Mouse (Mus musculus) lung, postnatal 10 days (tissue): Measurements from ENCODE around the gene Als2cl.

Experiments used
- DNase-seq: peaks from one replicate; pipeline ENCODE4 v3.0.0; 2021

Gene Als2cl

DNA sequence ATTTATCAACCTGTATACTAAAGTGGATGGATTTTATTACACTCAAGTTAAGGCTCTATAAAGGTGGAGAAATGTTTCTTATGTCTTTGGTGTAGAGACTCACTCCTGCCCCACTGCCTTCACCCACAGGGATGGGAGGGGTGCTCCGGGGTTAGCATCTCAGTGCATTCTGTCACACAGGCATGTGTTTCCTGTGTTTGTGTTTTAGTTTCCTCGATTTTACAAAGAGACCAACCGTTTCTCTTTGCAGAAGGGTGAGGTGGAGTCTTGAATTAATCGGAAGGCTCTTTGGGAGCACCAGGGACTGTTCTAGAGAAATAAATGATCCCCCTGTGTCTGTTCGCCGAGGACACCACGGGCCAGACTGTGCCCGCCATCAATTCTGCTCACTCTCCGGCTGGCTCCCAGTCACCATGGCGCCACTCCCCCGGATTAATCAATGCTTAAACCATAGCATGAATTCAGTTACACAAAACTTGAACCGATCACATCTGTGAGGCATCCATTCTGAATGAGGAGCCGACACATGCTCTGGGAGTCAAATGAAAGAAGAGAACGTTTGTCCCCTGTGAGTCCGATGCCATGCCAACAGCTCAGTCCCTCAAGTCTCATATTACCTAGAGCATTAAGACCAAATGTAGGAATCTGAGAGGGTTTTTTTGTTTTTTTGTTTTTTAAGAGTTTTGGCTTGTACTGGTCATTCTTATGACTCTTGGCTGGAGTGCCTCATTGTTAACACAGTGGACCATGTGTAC is 41.2 kb downstream of the Als2cl start:
- DNase-seq: peak; percentile 62

DNA sequence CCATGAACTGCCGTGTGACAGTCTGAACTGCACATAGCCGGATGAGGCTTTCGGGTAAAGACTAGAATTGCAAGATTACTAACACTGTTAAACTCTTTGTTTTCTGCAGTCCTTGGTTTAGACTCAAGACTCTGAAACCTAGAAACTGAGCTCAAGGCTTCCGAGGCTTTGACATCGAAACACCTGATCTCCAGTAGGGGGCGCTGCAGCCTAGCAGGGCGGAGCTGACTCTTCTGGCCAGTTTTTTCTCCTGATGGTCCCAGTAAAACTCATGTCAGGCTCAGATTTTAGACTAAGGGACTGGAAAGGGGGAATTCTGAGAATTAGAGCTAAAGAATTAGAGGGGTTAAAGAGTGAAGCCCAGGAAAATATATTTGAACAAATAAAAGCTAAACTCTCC is 43.1 kb downstream of the Als2cl start:
- DNase-seq: peak; percentile 88

DNA sequence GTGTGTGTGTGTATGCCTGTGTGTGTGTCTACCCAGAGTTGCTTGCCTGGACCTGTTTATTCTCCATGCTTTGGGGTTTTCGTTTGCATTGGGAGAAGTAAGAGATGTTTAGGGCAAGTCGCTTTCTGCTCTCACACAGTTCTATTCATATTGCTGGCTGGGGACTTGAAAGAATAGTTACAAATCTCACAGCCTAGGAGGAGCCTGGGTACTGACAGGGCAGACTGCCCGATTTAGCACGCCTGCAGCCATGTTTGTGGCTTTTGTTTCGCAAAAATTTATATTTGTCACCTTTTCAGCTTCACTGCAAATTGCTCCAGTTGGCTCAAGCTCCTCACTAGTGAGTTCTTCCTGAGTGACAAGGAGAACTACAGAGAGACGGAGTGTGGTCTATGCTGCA is 51.9 kb downstream of the Als2cl start:
- DNase-seq: no peak

DNA sequence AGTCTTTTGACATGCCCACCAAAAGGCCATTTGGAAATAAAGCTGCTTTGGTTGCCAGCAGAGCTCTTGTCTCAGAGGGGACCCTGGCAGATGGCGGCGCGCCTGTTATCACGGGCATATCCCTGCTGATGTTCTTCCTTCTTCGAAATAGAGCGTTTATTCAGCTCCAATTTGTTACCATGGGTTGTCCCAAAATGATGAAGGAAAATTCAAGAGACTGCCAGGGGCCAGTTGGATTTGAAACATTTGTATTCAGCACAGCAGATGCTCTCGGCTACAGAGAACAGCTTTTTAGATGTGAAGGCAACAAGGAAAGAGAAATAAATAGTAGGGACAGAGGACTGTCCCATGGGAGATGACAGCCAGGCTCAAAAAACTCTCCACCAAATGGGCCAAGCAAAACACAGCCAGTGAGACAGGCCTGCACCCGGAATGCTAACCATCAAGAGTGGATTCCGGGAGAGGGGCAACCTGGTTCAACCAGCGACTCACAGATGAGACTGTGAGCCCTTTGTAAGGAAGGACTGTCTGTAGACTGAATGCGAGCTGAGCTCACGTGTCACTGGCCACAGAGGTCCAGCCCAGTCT is 54.3 kb downstream of the Als2cl start:
- no peak for DNase-seq

DNA sequence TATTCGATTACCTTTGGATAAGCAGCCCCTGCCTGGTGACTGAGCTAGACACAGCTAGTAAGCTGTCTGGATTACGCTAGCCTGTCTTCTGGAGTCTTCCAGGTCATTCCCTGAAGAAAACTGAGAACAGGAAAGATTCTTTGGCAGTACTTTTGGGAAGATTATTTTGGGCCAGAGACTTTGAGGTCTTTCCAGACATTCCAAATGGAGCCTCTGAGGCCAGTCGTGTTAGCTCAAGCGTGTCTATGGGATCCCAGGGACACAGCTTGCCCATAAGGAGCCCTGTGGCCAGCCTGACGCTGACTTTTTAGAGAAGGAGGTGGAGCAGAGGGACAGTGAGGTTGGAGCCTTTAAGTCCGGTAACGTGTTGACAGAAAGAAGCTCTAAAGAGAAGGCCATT is 56.3 kb downstream of the Als2cl start:
- DNase-seq: no peak

DNA sequence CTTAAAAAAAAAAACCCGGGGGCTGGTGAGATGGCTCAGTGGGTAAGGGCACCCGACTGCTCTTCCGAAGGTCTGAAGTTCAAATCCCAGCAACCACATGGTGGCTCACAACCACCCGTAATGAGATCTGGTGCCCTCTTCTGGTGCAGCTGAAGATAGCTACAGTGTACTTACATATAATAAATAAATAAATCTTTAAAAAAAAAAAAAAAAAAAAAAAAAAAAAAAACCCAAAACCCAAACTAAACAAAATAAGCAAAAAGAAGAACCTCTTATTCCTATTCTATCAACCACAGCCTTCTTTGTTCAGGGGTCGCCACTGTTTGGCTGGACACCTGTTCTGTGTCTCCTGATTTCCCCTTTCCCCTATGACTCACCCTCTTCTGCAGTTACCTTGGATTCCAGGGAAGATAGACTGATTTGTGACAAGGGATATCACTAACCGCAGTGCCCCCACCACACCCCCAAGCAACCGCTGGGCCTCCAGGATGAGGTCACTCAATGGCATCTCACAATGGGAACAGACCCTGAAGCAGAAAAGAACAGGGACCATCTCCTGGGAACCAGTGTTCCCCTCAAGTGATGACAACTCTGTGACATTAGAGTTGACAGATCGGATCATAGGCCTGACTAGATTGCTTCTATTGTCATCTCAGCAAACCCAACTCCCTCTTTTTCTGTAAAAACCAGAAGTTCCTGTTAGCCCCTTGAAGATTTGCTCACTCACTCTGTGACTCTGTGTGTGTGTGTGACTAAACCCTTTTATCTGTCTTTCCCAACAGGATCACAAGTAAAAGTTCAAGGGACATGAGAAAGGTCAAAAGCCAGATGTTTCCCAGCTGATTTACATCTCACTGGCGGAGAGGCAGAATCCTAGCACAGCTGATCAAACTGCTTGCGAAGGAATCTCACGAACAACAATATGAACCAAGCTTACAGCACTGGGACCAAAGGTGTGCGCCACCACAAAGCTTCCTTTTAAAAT is 58.1 kb downstream of the Als2cl start:
- DNase-seq: peak; percentile 44

DNA sequence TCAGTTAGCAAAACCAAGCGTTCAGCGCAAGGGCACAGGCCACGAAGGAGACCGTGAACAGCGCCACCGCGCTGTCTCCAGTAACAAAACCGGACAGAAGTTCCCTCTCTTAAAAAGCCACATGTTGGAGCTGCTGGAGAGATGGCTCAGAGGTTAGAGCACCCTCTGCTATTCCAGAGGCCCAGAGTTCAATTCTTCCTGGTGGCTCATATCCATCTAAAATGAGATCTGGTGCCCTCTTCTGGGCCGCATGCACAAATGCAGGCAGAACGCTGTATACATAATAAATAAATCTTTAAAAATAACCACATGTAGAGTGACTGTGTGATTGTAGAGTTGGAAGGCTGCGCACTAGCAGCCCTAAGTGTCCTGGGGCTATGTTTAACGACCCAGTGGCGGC is 64.6 kb downstream of the Als2cl start:
- DNase-seq: no peak

DNA sequence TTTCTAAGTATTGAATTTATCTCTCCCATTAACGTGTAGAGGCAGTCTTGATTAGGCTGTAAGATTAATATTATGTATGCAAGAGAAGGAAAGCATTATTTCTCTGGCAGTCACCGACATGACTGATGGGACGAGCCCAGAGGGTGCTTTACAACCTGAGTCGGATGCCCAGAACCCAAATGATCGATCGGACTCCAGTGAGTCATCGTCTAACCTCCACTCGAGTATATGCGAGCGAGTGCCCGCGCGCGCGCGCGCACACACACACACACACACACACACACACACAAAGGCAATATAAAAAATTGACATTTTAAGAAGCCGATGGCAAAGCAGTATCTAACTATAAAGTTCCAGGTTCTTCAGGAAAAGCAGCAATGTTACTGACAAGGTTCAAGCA is 65.7 kb downstream of the Als2cl start:
- DNase-seq: no peak

DNA sequence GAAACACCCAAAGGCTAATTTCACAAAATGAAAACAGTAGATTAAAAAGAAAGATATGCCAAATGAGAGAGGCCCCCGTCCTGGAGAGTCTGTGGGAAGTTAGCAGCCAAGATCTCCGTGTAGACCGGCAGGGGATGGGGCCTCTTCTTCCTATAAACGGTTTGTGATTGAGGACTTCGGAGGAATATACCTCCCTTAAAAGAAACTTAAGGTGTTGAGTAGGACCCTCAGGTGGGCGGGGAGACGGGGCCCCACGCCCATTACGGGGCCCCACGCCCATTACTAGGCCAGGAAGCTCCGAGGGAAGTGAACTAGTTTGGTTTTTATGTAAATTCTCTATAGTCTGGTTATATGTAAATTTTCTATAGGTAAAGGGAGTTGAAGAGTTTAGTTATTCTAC is 66.3 kb downstream of the Als2cl start, which contains the start of gene Tdgf1:
TSS of gene Tdgf1 (minus strand) at position 233 of the 400 bp plus-strand sequence.
- DNase-seq: no peak

DNA sequence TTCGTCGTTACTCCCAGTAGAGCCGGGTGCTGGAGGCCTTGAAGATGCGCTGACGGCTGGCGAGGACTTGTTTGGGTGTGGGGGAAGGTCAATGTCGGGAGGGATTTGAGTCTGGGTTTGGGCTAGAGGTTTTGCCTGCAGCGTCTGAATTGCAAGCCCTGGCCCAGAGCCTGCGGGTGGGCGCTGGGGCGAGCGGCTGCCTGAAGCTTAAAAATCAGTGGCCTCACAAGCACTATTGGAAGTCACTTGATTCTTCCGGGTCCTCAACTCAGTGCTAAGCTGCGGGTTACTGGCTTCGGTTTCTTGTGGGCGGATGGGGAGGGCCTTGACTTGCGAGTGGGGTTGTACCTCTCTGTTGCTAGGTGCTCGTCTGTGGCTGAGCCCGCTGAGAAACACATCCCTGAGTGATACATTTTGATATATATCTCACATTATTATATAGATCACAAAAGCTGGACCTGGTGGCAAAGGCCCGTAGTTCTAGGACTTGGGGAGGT is 66.9 kb downstream of the Als2cl start:
- DNase-seq: no peak

DNA sequence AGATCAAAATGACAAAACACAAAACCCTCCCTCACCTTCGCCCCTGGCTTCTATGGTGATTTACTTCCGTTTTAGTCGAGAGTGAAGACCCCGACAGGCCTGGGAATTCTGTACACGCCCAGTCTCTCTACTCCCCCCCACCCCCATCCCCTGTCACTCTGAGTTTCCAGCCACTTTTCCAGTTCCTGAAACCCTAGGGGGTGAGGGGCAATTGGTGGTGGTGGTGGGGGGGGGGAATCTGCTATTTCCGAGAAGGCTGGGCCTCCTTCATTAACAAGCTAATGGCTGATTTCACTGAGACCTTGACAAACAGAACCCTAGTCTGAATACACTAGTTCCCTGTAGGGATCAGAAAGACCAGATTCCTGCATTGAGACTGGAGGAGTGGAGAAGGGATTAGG is 67.6 kb downstream of the Als2cl start:
- DNase-seq: no peak

DNA sequence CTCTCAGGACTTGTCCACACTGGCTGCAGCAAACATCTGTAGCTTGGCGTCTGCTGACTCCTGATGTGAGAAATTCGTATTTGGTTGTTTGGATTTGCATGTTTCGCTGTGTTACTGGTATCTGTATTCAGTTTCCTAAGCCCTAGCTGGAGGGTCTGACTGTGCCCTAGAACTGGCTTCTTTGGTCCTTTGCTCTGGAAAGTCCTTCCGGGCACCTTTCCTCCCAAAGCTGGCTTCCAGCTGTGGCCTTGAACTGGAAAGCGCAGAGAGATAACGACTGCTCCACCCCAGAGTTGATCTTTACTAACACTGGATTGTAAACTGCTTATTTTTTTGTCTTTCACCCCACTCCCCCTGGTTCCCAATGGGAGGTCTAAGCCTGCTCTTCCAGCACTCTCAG is 68.2 kb downstream of the Als2cl start:
- DNase-seq: no peak

DNA sequence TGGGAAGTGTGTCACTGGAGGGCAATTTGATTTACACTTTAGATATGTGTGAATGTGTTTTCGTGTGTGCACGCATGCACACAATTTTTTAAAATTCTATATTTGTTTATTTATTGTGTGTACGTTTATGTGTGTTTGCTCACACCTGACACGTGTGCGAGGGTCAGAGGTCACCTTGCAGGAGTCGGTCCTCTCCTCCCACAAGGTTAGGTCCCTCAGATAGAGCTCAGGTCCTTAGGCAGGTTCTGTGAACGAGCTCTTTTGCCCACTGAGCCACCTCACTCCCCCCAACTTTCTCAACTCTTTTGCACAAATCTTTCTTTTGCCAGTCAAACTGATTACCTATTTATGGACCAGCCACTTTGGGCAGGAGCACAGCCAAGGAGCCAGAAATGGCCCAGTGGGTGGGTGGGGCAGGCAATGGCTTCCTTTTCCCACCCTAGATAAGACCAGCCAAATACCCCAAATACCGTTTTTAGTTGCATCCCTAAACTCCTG is 69.2 kb downstream of the Als2cl start:
- DNase-seq: no peak

DNA sequence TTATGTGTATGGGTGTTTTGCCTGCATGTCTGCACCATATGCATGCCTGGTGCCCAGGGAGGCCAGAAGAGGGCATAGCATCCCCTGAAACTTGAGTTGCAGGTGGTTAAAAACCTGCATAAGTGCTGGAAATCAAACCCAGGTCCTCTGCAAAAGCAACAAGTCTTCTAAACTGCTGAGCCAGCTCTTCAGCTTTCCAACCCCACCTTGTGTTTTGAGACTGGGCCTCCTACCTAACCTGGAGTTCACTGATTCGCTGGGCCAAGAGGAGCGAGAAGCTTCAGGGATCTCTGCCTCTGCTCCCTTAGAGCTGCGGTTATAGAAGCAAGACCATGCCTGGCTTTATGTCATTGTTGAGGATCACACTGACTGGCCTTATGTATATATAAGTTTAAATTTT is 70.4 kb downstream of the Als2cl start:
- no peak for DNase-seq
